Mouse (Mus musculus): ENCODE data around the gene Bicc1. TPM values are rescaled to one million over a fixed set of nuclear protein-coding genes. Genes with fewer than 3 reads are reported as not detected.

Bicc1 gene
- polyA plus RNA-seq, 1 experiment from 2014 or later, result 4.3 TPM

DNA sequence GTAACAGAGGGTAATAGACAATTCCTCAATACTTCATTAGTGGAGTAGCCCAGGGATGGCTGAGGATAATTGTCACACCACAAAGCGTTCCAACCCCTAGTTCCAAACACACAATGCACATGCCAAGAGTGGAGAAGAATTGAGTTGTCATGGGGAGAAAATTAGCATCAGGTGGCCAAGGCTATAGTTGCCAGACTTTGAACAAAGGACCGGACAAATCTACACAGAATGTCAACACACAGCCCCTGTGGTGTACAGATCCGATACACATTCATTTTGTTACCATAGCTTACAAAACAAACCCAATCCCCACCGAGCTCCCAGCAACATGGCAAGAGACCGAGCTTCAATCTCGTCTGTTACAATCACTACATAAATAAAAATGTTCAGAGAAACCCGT, 123.0 kb downstream of the Bicc1 start:
- H3K36me3 ChIP-seq (ENCODE audit: control insufficient read depth, insufficient read depth, low read length), result no peaks in the 10 kb centered on the region
- no peak overlapping the region for H3K4me2 ChIP-seq (ENCODE audit: low read length)
- WGBS, result 63% methylated on average over 7 of the region's 7 CpGs
- no peak for ATAC-seq
- no peaks in the 10 kb centered on the region for H3K27me3 ChIP-seq (ENCODE audit: control insufficient read depth, insufficient read depth, low read depth, low read length)
- no peaks in the 10 kb centered on the region for H3K4me1 ChIP-seq (ENCODE audit: control insufficient read depth, insufficient read depth, low read length)
- H3K4me3 ChIP-seq (ENCODE audit: low read depth, low read length), result no peak overlapping the region
- no peak overlapping the region for H3K9ac ChIP-seq (ENCODE audit: low read depth, low read length)
- H3K9me3 ChIP-seq (replicated peaks; ENCODE audit: control insufficient read depth, low read length, poor library complexity, severe bottlenecking), result no peaks in the 10 kb centered on the region
- no peak overlapping the region for H3K27ac ChIP-seq (ENCODE audit: low read length)

DNA sequence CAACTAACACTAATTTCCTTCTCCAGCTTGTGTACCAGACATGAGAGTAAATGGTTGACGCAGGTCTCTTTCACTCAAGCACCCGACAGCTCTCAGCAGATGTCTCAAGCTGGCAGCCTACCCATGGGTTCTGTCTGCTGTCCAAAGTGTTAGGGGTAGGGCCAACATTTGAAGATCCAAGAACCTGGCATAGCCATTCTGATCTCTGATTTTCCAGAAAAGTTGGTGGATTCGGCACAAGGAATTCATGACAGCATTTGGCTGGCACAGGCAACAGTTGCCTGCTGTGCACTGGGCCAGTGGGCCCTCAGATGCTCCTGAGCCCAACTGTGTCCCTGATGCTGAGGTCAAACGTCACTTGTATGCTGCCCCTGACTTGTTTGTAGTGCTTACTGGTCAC, 130.5 kb downstream of the Bicc1 start:
- H3K36me3 ChIP-seq (ENCODE audit: control insufficient read depth, insufficient read depth, low read length), result no peaks in the 10 kb centered on the region
- H3K4me3 ChIP-seq (ENCODE audit: low read depth, low read length), result no peak overlapping the region
- H3K9ac ChIP-seq (ENCODE audit: low read depth, low read length), result no peak overlapping the region
- H3K4me1 ChIP-seq (ENCODE audit: control insufficient read depth, insufficient read depth, low read length), result peaks cover 2% of the 10 kb centered on the region; the same call in 1 of the 2 replicates
- no peak overlapping the region for H3K4me2 ChIP-seq (ENCODE audit: low read length)
- H3K27me3 ChIP-seq (ENCODE audit: control insufficient read depth, insufficient read depth, low read depth, low read length), result no peaks in the 10 kb centered on the region
- 82% methylated on average over 4 of the region's 4 CpGs for WGBS
- ATAC-seq, result no peak
- no peaks in the 10 kb centered on the region for H3K9me3 ChIP-seq (replicated peaks; ENCODE audit: control insufficient read depth, low read length, poor library complexity, severe bottlenecking)
- no peak overlapping the region for H3K27ac ChIP-seq (ENCODE audit: low read length)

DNA sequence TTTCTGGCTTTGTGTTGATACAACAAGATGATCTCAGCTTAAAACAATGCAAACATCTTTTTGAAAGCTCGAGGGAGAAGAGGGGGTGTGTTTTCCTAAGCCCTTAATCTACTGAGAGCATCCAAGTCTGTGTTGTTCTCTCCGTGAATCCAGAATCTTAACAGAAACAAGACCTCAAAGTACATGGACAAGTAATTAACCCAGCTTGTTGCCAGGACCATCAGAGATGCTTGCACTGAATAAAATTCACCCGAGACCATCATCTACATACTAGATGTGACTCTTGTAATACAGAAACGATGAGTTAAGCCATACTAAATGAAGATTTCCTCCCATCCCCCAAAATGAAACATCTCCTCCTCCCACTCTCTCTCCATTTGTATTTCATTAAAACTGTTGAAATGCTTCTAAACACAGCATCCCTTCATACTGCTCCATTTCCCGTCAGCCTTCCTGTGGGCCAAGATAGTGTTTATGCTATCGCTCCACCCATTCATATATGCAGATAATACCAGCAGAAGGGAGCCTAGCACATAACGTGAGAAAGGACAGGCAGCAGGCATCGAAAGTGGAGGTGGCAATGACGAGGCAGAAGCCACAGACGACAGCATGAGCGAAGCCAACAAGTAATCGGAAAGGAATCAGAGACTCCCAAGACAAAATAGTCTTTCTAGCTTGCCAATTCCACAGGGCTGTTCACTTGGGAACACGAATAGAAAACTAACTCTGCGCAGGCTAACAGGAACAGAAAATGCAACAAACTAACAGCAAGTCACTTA, 131.2 kb downstream of the Bicc1 start:
- 66% methylated on average over 14 of the region's 14 CpGs for WGBS
- Histone ChIP-seq H3K4me2 (ENCODE audit: low read length) (no peak overlapping the region), H3K27me3 (ENCODE audit: control insufficient read depth, insufficient read depth, low read depth, low read length) (no peaks in the 10 kb centered on the region), H3K9ac (ENCODE audit: low read depth, low read length) (no peak overlapping the region), H3K4me1 (ENCODE audit: control insufficient read depth, insufficient read depth, low read length) (peaks cover 2% of the 10 kb centered on the region; the same call in 1 of the 2 replicates), H3K36me3 (ENCODE audit: control insufficient read depth, insufficient read depth, low read length) (no peaks in the 10 kb centered on the region), H3K4me3 (ENCODE audit: low read depth, low read length) (no peak overlapping the region), H3K9me3 (replicated peaks; ENCODE audit: control insufficient read depth, low read length, poor library complexity, severe bottlenecking) (no peaks in the 10 kb centered on the region), H3K27ac (ENCODE audit: low read length) (no peak overlapping the region)
- no peak for ATAC-seq

DNA sequence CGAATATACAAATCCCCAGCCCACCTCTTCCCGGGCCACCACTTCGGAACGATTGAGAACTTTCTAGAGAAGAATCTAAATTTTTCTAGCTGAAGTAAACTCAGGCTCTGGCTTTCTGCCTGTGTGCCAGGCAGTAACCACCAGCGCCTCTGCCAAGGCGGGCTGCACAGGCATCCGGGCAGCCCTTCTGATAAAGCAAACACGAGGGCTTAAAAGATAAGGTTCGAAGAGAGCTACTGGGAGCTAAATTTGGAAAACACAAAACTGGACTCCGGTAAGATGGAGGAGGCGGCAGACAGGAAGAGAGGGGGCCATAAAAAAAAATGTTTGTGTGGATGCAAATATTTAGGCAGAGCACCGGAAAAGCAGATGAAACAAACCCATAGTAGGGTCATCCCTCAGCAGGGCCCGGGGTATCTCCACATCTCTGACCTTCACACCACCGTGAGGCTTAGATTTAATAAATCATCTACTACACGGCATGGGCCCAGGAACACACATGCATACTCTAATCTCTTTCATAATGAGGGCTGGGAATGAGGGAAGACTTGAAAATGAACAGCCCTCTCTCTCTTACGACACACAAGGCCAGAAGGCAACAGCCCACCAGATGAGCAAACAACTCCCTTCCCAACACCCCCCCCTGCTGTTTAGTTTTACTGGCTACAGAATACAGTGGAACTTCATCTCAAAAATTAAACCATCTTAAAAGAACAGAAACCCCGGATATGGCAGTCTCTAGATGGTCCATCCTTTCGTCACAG, 134.2 kb downstream of the Bicc1 start:
- H3K9ac ChIP-seq (ENCODE audit: low read depth, low read length), result no peak overlapping the region
- no peaks in the 10 kb centered on the region for H3K27me3 ChIP-seq (ENCODE audit: control insufficient read depth, insufficient read depth, low read depth, low read length)
- no peak overlapping the region for H3K4me3 ChIP-seq (ENCODE audit: low read depth, low read length)
- H3K4me2 ChIP-seq (ENCODE audit: low read length), result no peak overlapping the region
- H3K36me3 ChIP-seq (ENCODE audit: control insufficient read depth, insufficient read depth, low read length), result no peaks in the 10 kb centered on the region
- no peaks in the 10 kb centered on the region for H3K9me3 ChIP-seq (replicated peaks; ENCODE audit: control insufficient read depth, low read length, poor library complexity, severe bottlenecking)
- 86% methylated on average over 18 of the region's 18 CpGs for WGBS
- no peak overlapping the region for H3K27ac ChIP-seq (ENCODE audit: low read length)
- H3K4me1 ChIP-seq (ENCODE audit: control insufficient read depth, insufficient read depth, low read length), result peaks cover 2% of the 10 kb centered on the region; the same call in 1 of the 2 replicates
- no peak for ATAC-seq

DNA sequence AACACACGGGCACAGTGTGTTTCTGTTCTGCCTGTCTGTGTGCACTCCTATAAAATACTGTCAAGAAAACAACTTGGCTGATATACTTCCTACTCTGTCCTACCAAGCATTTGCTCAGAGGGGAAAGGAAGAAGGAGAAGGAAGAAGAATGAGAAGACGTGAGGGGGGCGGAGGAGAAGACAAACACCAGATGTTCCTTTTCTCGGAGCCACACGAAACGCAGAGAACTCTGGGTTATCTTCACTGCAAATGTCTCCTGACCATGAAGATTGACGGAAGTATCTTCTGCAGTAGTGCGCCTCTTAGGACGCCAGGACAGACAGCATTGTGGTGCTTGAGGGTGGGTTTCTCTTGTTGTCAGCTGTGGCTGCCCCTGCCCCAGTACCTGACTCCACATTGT, 134.8 kb downstream of the Bicc1 start:
- Histone ChIP-seq H3K27me3 (ENCODE audit: control insufficient read depth, insufficient read depth, low read depth, low read length) (no peaks in the 10 kb centered on the region), H3K9me3 (replicated peaks; ENCODE audit: control insufficient read depth, low read length, poor library complexity, severe bottlenecking) (no peaks in the 10 kb centered on the region), H3K4me3 (ENCODE audit: low read depth, low read length) (no peak overlapping the region), H3K4me1 (ENCODE audit: control insufficient read depth, insufficient read depth, low read length) (peaks cover 2% of the 10 kb centered on the region; the same call in 1 of the 2 replicates), H3K36me3 (ENCODE audit: control insufficient read depth, insufficient read depth, low read length) (no peaks in the 10 kb centered on the region), H3K27ac (ENCODE audit: low read length) (no peak overlapping the region), H3K9ac (ENCODE audit: low read depth, low read length) (no peak overlapping the region), H3K4me2 (ENCODE audit: low read length) (no peak overlapping the region)
- ATAC-seq, result no peak
- WGBS, result 89% methylated on average over 9 of the region's 9 CpGs

DNA sequence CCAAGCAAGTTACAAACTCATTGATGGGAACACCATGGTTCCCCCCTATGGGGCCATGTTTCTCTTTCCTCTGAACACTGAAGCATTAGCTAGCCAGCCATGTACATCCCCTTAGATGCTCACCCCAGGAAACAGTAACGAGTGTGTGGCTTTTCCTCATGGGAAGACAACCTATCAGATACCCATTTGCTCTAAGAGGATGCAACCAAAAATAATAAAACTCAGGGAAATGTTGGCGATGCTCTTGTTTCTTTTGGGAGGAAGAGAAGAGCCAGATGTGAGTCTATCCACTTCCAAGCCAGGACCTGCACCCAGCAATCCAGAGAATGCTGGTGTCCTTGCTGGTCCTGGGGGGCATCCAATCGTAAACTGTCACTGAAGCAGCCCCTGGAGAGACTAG, 136.0 kb downstream of the Bicc1 start:
- 80% methylated on average over 3 of the region's 3 CpGs for WGBS
- Histone ChIP-seq H3K4me1 (ENCODE audit: control insufficient read depth, insufficient read depth, low read length) (peaks cover 2% of the 10 kb centered on the region; the same call in 1 of the 2 replicates), H3K36me3 (ENCODE audit: control insufficient read depth, insufficient read depth, low read length) (no peaks in the 10 kb centered on the region), H3K9me3 (replicated peaks; ENCODE audit: control insufficient read depth, low read length, poor library complexity, severe bottlenecking) (no peaks in the 10 kb centered on the region), H3K9ac (ENCODE audit: low read depth, low read length) (no peak overlapping the region), H3K27me3 (ENCODE audit: control insufficient read depth, insufficient read depth, low read depth, low read length) (no peaks in the 10 kb centered on the region), H3K27ac (ENCODE audit: low read length) (no peak overlapping the region), H3K4me3 (ENCODE audit: low read depth, low read length) (no peak overlapping the region), H3K4me2 (ENCODE audit: low read length) (no peak overlapping the region)
- ATAC-seq, result no peak

DNA sequence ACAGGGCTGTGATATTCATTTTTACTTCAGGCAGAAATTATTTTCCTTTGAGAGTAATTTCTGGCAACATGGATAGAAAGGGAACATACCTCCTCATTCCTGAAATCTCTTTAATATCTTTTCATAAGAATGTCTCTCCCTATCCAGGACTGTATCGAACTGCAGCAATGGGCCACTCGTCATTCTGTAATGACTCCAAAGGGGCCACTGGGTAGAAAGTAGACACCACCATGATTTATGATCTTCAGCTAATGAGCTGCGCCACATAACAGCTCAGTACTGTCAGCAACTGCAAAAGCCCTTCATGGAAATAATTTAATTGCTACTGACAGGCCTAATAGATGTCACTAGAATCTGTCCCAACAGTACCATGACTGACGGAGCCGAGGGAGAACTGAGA, 139.0 kb downstream of the Bicc1 start:
- 87% methylated on average over 5 of the region's 5 CpGs for WGBS
- ATAC-seq, result no peak
- no peak overlapping the region for H3K4me2 ChIP-seq (ENCODE audit: low read length)
- no peak overlapping the region for H3K27ac ChIP-seq (ENCODE audit: low read length)
- H3K36me3 ChIP-seq (ENCODE audit: control insufficient read depth, insufficient read depth, low read length), result no peaks in the 10 kb centered on the region
- no peaks in the 10 kb centered on the region for H3K9me3 ChIP-seq (replicated peaks; ENCODE audit: control insufficient read depth, low read length, poor library complexity, severe bottlenecking)
- no peak overlapping the region for H3K9ac ChIP-seq (ENCODE audit: low read depth, low read length)
- H3K27me3 ChIP-seq (ENCODE audit: control insufficient read depth, insufficient read depth, low read depth, low read length), result no peaks in the 10 kb centered on the region
- no peaks in the 10 kb centered on the region for H3K4me1 ChIP-seq (ENCODE audit: control insufficient read depth, insufficient read depth, low read length)
- H3K4me3 ChIP-seq (ENCODE audit: low read depth, low read length), result no peak overlapping the region

DNA sequence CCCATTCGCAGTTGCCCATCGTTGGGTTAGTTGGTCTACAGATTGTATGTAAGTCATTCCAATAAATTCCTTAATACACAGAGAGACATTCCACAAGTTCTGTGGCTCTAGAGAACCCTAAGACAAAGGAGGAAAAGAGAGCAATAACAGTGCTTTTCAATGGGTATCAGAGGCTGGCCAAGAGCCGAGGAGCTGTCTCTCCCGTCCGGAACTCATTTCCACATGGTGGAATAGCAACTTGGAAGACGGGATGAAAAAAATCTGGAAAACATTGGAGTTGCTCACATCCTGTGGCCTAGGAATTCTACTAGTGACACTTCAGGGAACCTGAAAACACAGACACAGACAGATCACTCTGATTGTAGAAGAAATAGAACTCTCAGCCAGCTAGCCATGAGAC, 139.7 kb downstream of the Bicc1 start:
- Histone ChIP-seq H3K4me1 (ENCODE audit: control insufficient read depth, insufficient read depth, low read length) (no peaks in the 10 kb centered on the region), H3K9me3 (replicated peaks; ENCODE audit: control insufficient read depth, low read length, poor library complexity, severe bottlenecking) (no peaks in the 10 kb centered on the region), H3K4me2 (ENCODE audit: low read length) (no peak overlapping the region), H3K27me3 (ENCODE audit: control insufficient read depth, insufficient read depth, low read depth, low read length) (no peaks in the 10 kb centered on the region), H3K27ac (ENCODE audit: low read length) (no peak overlapping the region), H3K4me3 (ENCODE audit: low read depth, low read length) (no peak overlapping the region), H3K9ac (ENCODE audit: low read depth, low read length) (no peak overlapping the region), H3K36me3 (ENCODE audit: control insufficient read depth, insufficient read depth, low read length) (no peaks in the 10 kb centered on the region)
- 98% methylated on average over 6 of the region's 6 CpGs for WGBS
- no peak for ATAC-seq

All from midbrain, embryonic 16.5 days (tissue).